Mouse (Mus musculus): ENCODE data around the gene Slc9a3r2.

Gene Slc9a3r2

GRCm38 (mm10) chr17:24636781-24637481 lies 13.2 kb downstream of the Slc9a3r2 start:
- DNase-seq (ENCODE audit: low spot score): no peak

GRCm38 (mm10) chr17:24635694-24636093 lies 14.4 kb downstream of the Slc9a3r2 start:
- no peak for DNase-seq (ENCODE audit: low spot score)

GRCm38 (mm10) chr17:24635024-24635423 lies 15.1 kb downstream of the Slc9a3r2 start:
- DNase-seq (ENCODE audit: low spot score): no peak

GRCm38 (mm10) chr17:24633831-24634230 lies 16.3 kb downstream of the Slc9a3r2 start:
- DNase-seq (ENCODE audit: low spot score): no peak

- no peak for DNase-seq (ENCODE audit: low spot score)
Observed at GRCm38 (mm10) chr17:24632813-24633449, 17.2 kb downstream of the Slc9a3r2 start.

- DNase-seq (ENCODE audit: low spot score): peak; percentile 68
Observed at GRCm38 (mm10) chr17:24632167-24632812, 17.8 kb downstream of the Slc9a3r2 start, which contains the start of the genes Tsc2 and Nthl1. TSS of gene Tsc2 (minus strand) at chr17:24632630. TSS of gene Nthl1 (plus strand) at chr17:24632680.

GRCm38 (mm10) chr17:24630072-24630471 lies 20.1 kb downstream of the Slc9a3r2 start:
- DNase-seq (ENCODE audit: low spot score): peak; percentile 70

- DNase-seq (ENCODE audit: low spot score): peak; percentile 79
Observed at GRCm38 (mm10) chr17:24628646-24629045, 21.5 kb downstream of the Slc9a3r2 start.

- DNase-seq (ENCODE audit: low spot score): no peak
Observed at GRCm38 (mm10) chr17:24625472-24625871, 24.7 kb downstream of the Slc9a3r2 start.

- no peak for DNase-seq (ENCODE audit: low spot score)
Observed at GRCm38 (mm10) chr17:24617561-24618194, 32.4 kb downstream of the Slc9a3r2 start.

GRCm38 (mm10) chr17:24610711-24611110 lies 39.4 kb downstream of the Slc9a3r2 start:
- DNase-seq (ENCODE audit: low spot score): no peak

GRCm38 (mm10) chr17:24608874-24609273 lies 41.3 kb downstream of the Slc9a3r2 start:
- DNase-seq (ENCODE audit: low spot score): no peak

GRCm38 (mm10) chr17:24608370-24608769 lies 41.8 kb downstream of the Slc9a3r2 start:
- DNase-seq (ENCODE audit: low spot score): no peak

GRCm38 (mm10) chr17:24604557-24604956 lies 45.6 kb downstream of the Slc9a3r2 start:
- no peak for DNase-seq (ENCODE audit: low spot score)

GRCm38 (mm10) chr17:24603961-24604360 lies 46.2 kb downstream of the Slc9a3r2 start:
- no peak for DNase-seq (ENCODE audit: low spot score)

- no peak for DNase-seq (ENCODE audit: low spot score)
Observed at GRCm38 (mm10) chr17:24600502-24600901, 49.6 kb downstream of the Slc9a3r2 start.

- no peak for DNase-seq (ENCODE audit: low spot score)
Observed at GRCm38 (mm10) chr17:24597989-24598388, 52.1 kb downstream of the Slc9a3r2 start.

- no peak for DNase-seq (ENCODE audit: low spot score)
Observed at GRCm38 (mm10) chr17:24596471-24597183, 53.5 kb downstream of the Slc9a3r2 start.

- no peak for DNase-seq (ENCODE audit: low spot score)
Observed at GRCm38 (mm10) chr17:24596073-24596466, 54.1 kb downstream of the Slc9a3r2 start.

GRCm38 (mm10) chr17:24595126-24596072 lies 54.7 kb downstream of the Slc9a3r2 start:
- no peak for DNase-seq (ENCODE audit: low spot score)
